Mouse (Mus musculus): ENCODE measurements at regions not wholly inside any gene's neighbourhood (a gene's known extent, or its start where the extent isn't known, plus 50 kb on each side); places are given as distances from the start of the nearest gene placed in this dataset.

DNA sequence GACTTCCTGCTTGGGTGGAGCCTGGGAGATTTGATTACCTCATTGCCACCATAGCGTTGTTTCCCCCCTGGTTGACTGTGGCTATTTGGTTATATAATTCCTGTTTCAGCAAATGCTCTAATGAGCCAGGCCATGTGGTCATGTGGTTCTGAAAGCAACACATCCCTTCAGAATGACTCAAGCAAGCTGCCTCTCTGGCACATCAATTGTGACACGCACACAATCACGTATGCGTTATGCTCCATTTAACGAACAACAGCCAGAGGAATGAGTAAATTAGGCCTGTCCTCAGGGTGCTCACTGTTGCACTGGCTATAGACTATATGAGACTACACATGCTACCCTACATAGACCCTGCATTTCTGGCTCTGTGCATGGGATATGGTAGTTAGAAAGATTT, 130.2 kb upstream of the Frmd6 start:
- TF ChIP-seq CTCF (IDR thresholded peaks at IDR 0.05; ENCODE audit: control insufficient read depth, insufficient read depth, low read length) (no peak), POLR2A (IDR thresholded peaks at IDR 0.05; ENCODE audit: borderline replicate concordance, control insufficient read depth, low read depth, low read length) (no peak)
